Mouse (Mus musculus) heart, embryonic 12.5 days (tissue): ENCODE results near the gene Epgn. TPM values are rescaled to one million over a fixed set of nuclear protein-coding genes. Genes with fewer than 3 reads are reported as not detected.

Experiments
- ATAC-seq: fragments of 200-750 bp; cut with Nextera tagmentation; 2 replicates; pipeline ENCODE4 v1.8.0; 2017; ENCODE audit warnings: moderate TSS enrichment, moderate library complexity; ENCODE audit not compliant: insufficient number of reproducible peaks, low FRiP score
- H3K27ac ChIP-seq: fragments of 300-500 bp; sonication (generic); 2 replicates; pipeline ENCODE4 v1.5.1; 2016; ENCODE audit warnings: mild to moderate bottlenecking, moderate library complexity; ENCODE audit not compliant: poor library complexity, severe bottlenecking
- H3K27me3 ChIP-seq: fragments of 300-500 bp; sonication (generic); replicated peaks from 2 replicates; pipeline ENCODE4 v1.6.1; 2016; ENCODE audit warnings: mild to moderate bottlenecking, moderate library complexity
- H3K36me3 ChIP-seq: fragments of 300-500 bp; sonication (generic); 2 replicates; pipeline ENCODE4 v1.6.1; 2016; ENCODE audit warnings: mild to moderate bottlenecking, moderate library complexity
- H3K4me1 ChIP-seq: fragments of 300-500 bp; sonication (generic); replicated peaks from 2 replicates; pipeline ENCODE4 v1.6.1; 2016; ENCODE audit warnings: mild to moderate bottlenecking
- H3K4me2 ChIP-seq: fragments of 300-500 bp; sonication (generic); 2 replicates; pipeline ENCODE4 v1.6.1; 2016; ENCODE audit warnings: mild to moderate bottlenecking, moderate library complexity
- H3K4me3 ChIP-seq: fragments of 300-500 bp; sonication (generic); 2 replicates; pipeline ENCODE4 v1.5.1; 2016; ENCODE audit warnings: mild to moderate bottlenecking
- H3K9ac ChIP-seq: fragments of 300-500 bp; sonication (generic); 2 replicates; pipeline ENCODE4 v1.6.1; 2016; ENCODE audit warnings: mild to moderate bottlenecking, moderate library complexity
- H3K9me3 ChIP-seq: fragments of 300-500 bp; sonication (generic); replicated peaks from 2 replicates; pipeline ENCODE4 v1.6.1; 2016; ENCODE audit warnings: mild to moderate bottlenecking, moderate library complexity
- WGBS: fragments of 180-500 bp; shearing (Covaris S2); methylation state at CpG from one replicate; pipeline ENCODE4 v1.1.7; 2016; 5-methylcytosine and 5-hydroxymethylcytosine counted together
- polyA plus RNA-seq: library from polyadenylated mRNA; unstranded; fragments of >200 nt; fragmentation: Nextera tagmentation; extraction: Ambion mirVana; gene quantifications from 2 replicates; pipeline ENCODE4 v1.2.1, GENCODE M21; 2016

The Epgn gene
- 0.21 TPM in 1 of 2 replicates, not detected in the other for polyA plus RNA-seq

GRCm38 (mm10) chr5:91027164-91027563 lies at the start of gene Epgn:
Gene Epgn (plus strand): TSS chr5:91027464.
- ATAC-seq: no peak
- Histone ChIP-seq H3K4me3 (no peak within 1 kb of the TSS), H3K9ac (no peak within 1 kb of the TSS), H3K27ac (no peak within 1 kb of the TSS), H3K9me3 (no peaks in the 10 kb centered on the region), H3K4me1 (0 out of 2 replicates have a peak, but pooled peaks cover 6% of the 10 kb centered on the region), H3K36me3 (no peaks in the 10 kb centered on the region), H3K27me3 (no peaks in the 10 kb centered on the region), H3K4me2 (no peak within 1 kb of the TSS)
- WGBS: 84% methylated on average over 6 of the region's 6 CpGs

GRCm38 (mm10) chr5:90980297-90980696 lies 47.0 kb upstream of the Epgn start:
- H3K27ac ChIP-seq: no peak overlapping the region
- WGBS: 73% methylated on average over 7 of the region's 7 CpGs
- no peak for ATAC-seq
- no peak overlapping the region for H3K4me3 ChIP-seq
- H3K4me1 ChIP-seq: no peaks in the 10 kb centered on the region
- H3K9ac ChIP-seq: no peak overlapping the region
- H3K36me3 ChIP-seq: no peaks in the 10 kb centered on the region
- H3K4me2 ChIP-seq: no peak overlapping the region
- H3K9me3 ChIP-seq: no peaks in the 10 kb centered on the region
- H3K27me3 ChIP-seq: no peaks in the 10 kb centered on the region

GRCm38 (mm10) chr5:90987605-90988004 lies 39.7 kb upstream of the Epgn start:
- H3K9me3 ChIP-seq: no peaks in the 10 kb centered on the region
- H3K36me3 ChIP-seq: no peaks in the 10 kb centered on the region
- no peak overlapping the region for H3K4me2 ChIP-seq
- no peak overlapping the region for H3K27ac ChIP-seq
- no peak overlapping the region for H3K9ac ChIP-seq
- no peaks in the 10 kb centered on the region for H3K4me1 ChIP-seq
- no peak overlapping the region for H3K4me3 ChIP-seq
- ATAC-seq: no peak
- 75% methylated on average over 5 of the region's 5 CpGs for WGBS
- H3K27me3 ChIP-seq: no peaks in the 10 kb centered on the region

GRCm38 (mm10) chr5:90988149-90988548 lies 39.1 kb upstream of the Epgn start:
- H3K27ac ChIP-seq: no peak overlapping the region
- no peaks in the 10 kb centered on the region for H3K36me3 ChIP-seq
- no peaks in the 10 kb centered on the region for H3K27me3 ChIP-seq
- 75% methylated on average over 3 of the region's 3 CpGs for WGBS
- no peaks in the 10 kb centered on the region for H3K4me1 ChIP-seq
- ATAC-seq: no peak
- H3K9me3 ChIP-seq: no peaks in the 10 kb centered on the region
- no peak overlapping the region for H3K9ac ChIP-seq
- no peak overlapping the region for H3K4me2 ChIP-seq
- H3K4me3 ChIP-seq: no peak overlapping the region

- H3K36me3 ChIP-seq: no peaks in the 10 kb centered on the region
- H3K4me1 ChIP-seq: no peaks in the 10 kb centered on the region
- no peaks in the 10 kb centered on the region for H3K9me3 ChIP-seq
- WGBS: 86% methylated on average over 4 of the region's 4 CpGs
- H3K4me3 ChIP-seq: no peak overlapping the region
- no peak overlapping the region for H3K27ac ChIP-seq
- H3K4me2 ChIP-seq: no peak overlapping the region
- H3K9ac ChIP-seq: no peak overlapping the region
- H3K27me3 ChIP-seq: no peaks in the 10 kb centered on the region
- no peak for ATAC-seq
Observed at GRCm38 (mm10) chr5:90988592-90988991, 38.7 kb upstream of the Epgn start.

GRCm38 (mm10) chr5:90999942-91000341 lies 27.3 kb upstream of the Epgn start:
- no peak for ATAC-seq
- no peak overlapping the region for H3K4me2 ChIP-seq

GRCm38 (mm10) chr5:91015216-91015615 lies 12.0 kb upstream of the Epgn start:
- no peak overlapping the region for H3K9ac ChIP-seq
- H3K4me2 ChIP-seq: no peak overlapping the region
- no peaks in the 10 kb centered on the region for H3K27me3 ChIP-seq
- H3K4me1 ChIP-seq: peaks cover 8% of the 10 kb centered on the region
- H3K27ac ChIP-seq: no peak overlapping the region
- H3K36me3 ChIP-seq: no peaks in the 10 kb centered on the region
- no peak overlapping the region for H3K4me3 ChIP-seq
- no peaks in the 10 kb centered on the region for H3K9me3 ChIP-seq
- WGBS: 53% methylated on average over 10 of the region's 10 CpGs
- no peak for ATAC-seq

More at GRCm38 (mm10) chr5:90999942-91000341, 27.3 kb upstream of the Epgn start:
- Histone ChIP-seq H3K4me1 (no peaks in the 10 kb centered on the region), H3K9me3 (no peaks in the 10 kb centered on the region), H3K9ac (no peak overlapping the region), H3K4me3 (no peak overlapping the region), H3K36me3 (no peaks in the 10 kb centered on the region), H3K27ac (no peak overlapping the region), H3K27me3 (no peaks in the 10 kb centered on the region)
- WGBS: 88% methylated on average over 8 of the region's 8 CpGs

GRCm38 (mm10) chr5:91023114-91023513 lies 4.2 kb upstream of the Epgn start:
- Histone ChIP-seq H3K27ac (no peak overlapping the region), H3K4me2 (no peak overlapping the region), H3K4me1 (peaks cover 11% of the 10 kb centered on the region; the same call in 1 of the 2 replicates), H3K9ac (no peak overlapping the region), H3K27me3 (no peaks in the 10 kb centered on the region), H3K9me3 (no peaks in the 10 kb centered on the region), H3K36me3 (no peaks in the 10 kb centered on the region), H3K4me3 (no peak overlapping the region)
- WGBS: 52% methylated on average over 8 of the region's 8 CpGs
- ATAC-seq: no peak

GRCm38 (mm10) chr5:91027840-91028239 lies 576 bp downstream of the Epgn start:
- ATAC-seq: no peak
- Histone ChIP-seq H3K27me3 (no peaks in the 10 kb centered on the region), H3K4me3 (no peak overlapping the region), H3K4me2 (no peak overlapping the region), H3K27ac (no peak overlapping the region), H3K9me3 (no peaks in the 10 kb centered on the region), H3K36me3 (no peaks in the 10 kb centered on the region), H3K4me1 (0 out of 2 replicates have a peak, but pooled peaks cover 3% of the 10 kb centered on the region), H3K9ac (no peak overlapping the region)
- 50% methylated on average over 1 of the region's 1 CpGs for WGBS

- Histone ChIP-seq H3K4me2 (no peak overlapping the region), H3K9me3 (no peaks in the 10 kb centered on the region), H3K4me3 (no peak overlapping the region), H3K27ac (no peak overlapping the region), H3K36me3 (no peaks in the 10 kb centered on the region), H3K4me1 (peaks cover 3% of the 10 kb centered on the region; the same call in 1 of the 2 replicates), H3K9ac (no peak overlapping the region), H3K27me3 (no peaks in the 10 kb centered on the region)
- WGBS: 75% methylated on average over 2 of the region's 2 CpGs
- no peak for ATAC-seq
Observed at GRCm38 (mm10) chr5:91030629-91031028, 3.4 kb downstream of the Epgn start.

- 66% methylated on average over 2 of the region's 2 CpGs for WGBS
- no peak overlapping the region for H3K4me2 ChIP-seq
- H3K4me1 ChIP-seq: peaks cover 9% of the 10 kb centered on the region; the same call in 1 of the 2 replicates
- no peak overlapping the region for H3K4me3 ChIP-seq
- no peaks in the 10 kb centered on the region for H3K9me3 ChIP-seq
- H3K27me3 ChIP-seq: no peaks in the 10 kb centered on the region
- H3K27ac ChIP-seq: no peak overlapping the region
- no peak for ATAC-seq
- H3K36me3 ChIP-seq: no peaks in the 10 kb centered on the region
- no peak overlapping the region for H3K9ac ChIP-seq
Observed at GRCm38 (mm10) chr5:91035341-91035740, 8.1 kb downstream of the Epgn start.

GRCm38 (mm10) chr5:91036628-91037027 lies 9.4 kb downstream of the Epgn start:
- Histone ChIP-seq H3K4me3 (no peak overlapping the region), H3K9me3 (no peaks in the 10 kb centered on the region), H3K4me2 (no peak overlapping the region), H3K27ac (no peak overlapping the region), H3K27me3 (no peaks in the 10 kb centered on the region), H3K9ac (no peak overlapping the region), H3K36me3 (no peaks in the 10 kb centered on the region), H3K4me1 (peaks cover 9% of the 10 kb centered on the region; the same call in 1 of the 2 replicates)
- ATAC-seq: no peak
- WGBS: 70% methylated on average over 4 of the region's 4 CpGs
